Mouse (Mus musculus) embryonic facial prominence, embryonic 12.5 days (tissue): ENCODE results near the gene Actr2. TPM values are rescaled to one million over a fixed set of nuclear protein-coding genes. Genes with fewer than 3 reads are reported as not detected.

Experiments
- ATAC-seq: fragments of 200-750 bp; cut with Nextera tagmentation; 2 replicates; pipeline ENCODE4 v1.8.0; 2017; ENCODE audit not compliant: insufficient number of reproducible peaks, insufficient read depth, low FRiP score, low TSS enrichment
- H3K27ac ChIP-seq: fragments of 300-500 bp; sonication (generic); 2 replicates; pipeline ENCODE4 v1.5.1; 2016; ENCODE audit warnings: mild to moderate bottlenecking
- H3K27me3 ChIP-seq: fragments of 300-500 bp; sonication (generic); 2 replicates; pipeline ENCODE4 v1.6.1; 2016; ENCODE audit warnings: mild to moderate bottlenecking, moderate library complexity
- H3K36me3 ChIP-seq: fragments of 300-500 bp; sonication (generic); 2 replicates; pipeline ENCODE4 v1.6.1; 2016; ENCODE audit warnings: mild to moderate bottlenecking
- H3K4me1 ChIP-seq: fragments of 300-500 bp; sonication (generic); 2 replicates; pipeline ENCODE4 v1.6.1; 2016
- H3K4me2 ChIP-seq: fragments of 300-500 bp; sonication (generic); replicated peaks from 2 replicates; pipeline ENCODE4 v1.6.1; 2016; ENCODE audit warnings: mild to moderate bottlenecking, moderate library complexity
- H3K4me3 ChIP-seq: fragments of 300-500 bp; sonication (generic); 2 replicates; pipeline ENCODE4 v1.5.1; 2016; ENCODE audit warnings: mild to moderate bottlenecking
- H3K9ac ChIP-seq: fragments of 300-500 bp; sonication (generic); 2 replicates; pipeline ENCODE4 v1.6.1; 2016; ENCODE audit warnings: mild to moderate bottlenecking, moderate library complexity
- H3K9me3 ChIP-seq: fragments of 300-500 bp; sonication (generic); 2 replicates; pipeline ENCODE4 v1.6.1; 2016; ENCODE audit warnings: mild to moderate bottlenecking, moderate library complexity
- WGBS: fragments of 180-500 bp; shearing (Covaris S2); methylation state at CpG from one replicate; pipeline ENCODE4 v1.1.7; 2016; 5-methylcytosine and 5-hydroxymethylcytosine counted together
- polyA plus RNA-seq: library from polyadenylated mRNA; unstranded; fragments of >200 nt; fragmentation: Nextera tagmentation; extraction: Ambion mirVana; gene quantifications from 2 replicates; pipeline ENCODE4 v1.2.1, GENCODE M21; 2016

Gene Actr2
- polyA plus RNA-seq, 1 experiment from 2014 or later: 117 TPM

GRCm38 (mm10) chr11:20028396-20028795, 84.3 kb downstream of the Actr2 start:
- H3K27me3 ChIP-seq: no peaks in the 10 kb centered on the region
- H3K27ac ChIP-seq: no peak overlapping the region
- H3K4me3 ChIP-seq: no peak overlapping the region
- WGBS: 87% methylated on average over 6 of the region's 6 CpGs
- no peak overlapping the region for H3K4me2 ChIP-seq
- no peak overlapping the region for H3K9ac ChIP-seq
- H3K9me3 ChIP-seq: peaks cover 2% of the 10 kb centered on the region; the same call in 1 of the 2 replicates
- no peaks in the 10 kb centered on the region; the same call in 1 of the 2 replicates for H3K4me1 ChIP-seq
- peaks cover 9% of the 10 kb centered on the region; the same call in 1 of the 2 replicates for H3K36me3 ChIP-seq
- no peak for ATAC-seq

- H3K4me2 ChIP-seq: no peak overlapping the region
- no peaks in the 10 kb centered on the region; the same call in 1 of the 2 replicates for H3K4me1 ChIP-seq
- H3K4me3 ChIP-seq: no peak overlapping the region
- no peaks in the 10 kb centered on the region for H3K27me3 ChIP-seq
- H3K36me3 ChIP-seq: peaks cover 16% of the 10 kb centered on the region; the same call in 1 of the 2 replicates
- H3K9me3 ChIP-seq: peaks cover 2% of the 10 kb centered on the region; the same call in 1 of the 2 replicates
- no peak overlapping the region for H3K9ac ChIP-seq
- no peak for ATAC-seq
- no peak overlapping the region for H3K27ac ChIP-seq
- 82% methylated on average over 9 of the region's 9 CpGs for WGBS
These were observed 85.0 kb downstream of the Actr2 start for GRCm38 (mm10) chr11:20027719-20028118.

- no peak for ATAC-seq
- no peaks in the 10 kb centered on the region; the same call in 1 of the 2 replicates for H3K4me1 ChIP-seq
- H3K36me3 ChIP-seq: peaks cover 31% of the 10 kb centered on the region
- H3K27ac ChIP-seq: no peak overlapping the region
- no peak overlapping the region for H3K4me2 ChIP-seq
- peaks cover 7% of the 10 kb centered on the region for H3K9me3 ChIP-seq
- H3K27me3 ChIP-seq: no peaks in the 10 kb centered on the region
- WGBS: 41% methylated on average over 11 of the region's 11 CpGs
- no peak overlapping the region for H3K4me3 ChIP-seq
- H3K9ac ChIP-seq: no peak overlapping the region
These were observed 86.8 kb downstream of the Actr2 start for GRCm38 (mm10) chr11:20025899-20026298.

GRCm38 (mm10) chr11:20022911-20023482, 89.7 kb downstream of the Actr2 start:
- peaks cover 60% of the 10 kb centered on the region for H3K36me3 ChIP-seq

GRCm38 (mm10) chr11:20022462-20022861, 90.3 kb downstream of the Actr2 start:
- H3K36me3 ChIP-seq: peaks cover 65% of the 10 kb centered on the region
- no peak overlapping the region for H3K4me2 ChIP-seq
- no peak overlapping the region for H3K4me3 ChIP-seq
- no peak overlapping the region for H3K27ac ChIP-seq
- H3K9me3 ChIP-seq: peaks cover 37% of the 10 kb centered on the region
- no peaks in the 10 kb centered on the region; the same call in 1 of the 2 replicates for H3K4me1 ChIP-seq
- H3K9ac ChIP-seq: no peak overlapping the region
- H3K27me3 ChIP-seq: no peaks in the 10 kb centered on the region
- 85% methylated on average over 2 of the region's 2 CpGs for WGBS
- no peak for ATAC-seq

More at GRCm38 (mm10) chr11:20022911-20023482, 89.7 kb downstream of the Actr2 start:
- Histone ChIP-seq H3K9me3 (peaks cover 33% of the 10 kb centered on the region), H3K4me1 (no peaks in the 10 kb centered on the region; the same call in 1 of the 2 replicates), H3K4me3 (no peak overlapping the region), H3K27ac (no peak overlapping the region), H3K9ac (no peak overlapping the region), H3K27me3 (no peaks in the 10 kb centered on the region), H3K4me2 (no peak overlapping the region)
- ATAC-seq: no peak
- WGBS: 89% methylated on average over 14 of the region's 14 CpGs

GRCm38 (mm10) chr11:20020720-20021119, 92.0 kb downstream of the Actr2 start:
- H3K27me3 ChIP-seq: no peaks in the 10 kb centered on the region
- no peak for ATAC-seq
- H3K9me3 ChIP-seq: peaks cover 42% of the 10 kb centered on the region
- H3K27ac ChIP-seq: no peak overlapping the region
- H3K4me2 ChIP-seq: no peak overlapping the region
- H3K36me3 ChIP-seq: peaks cover 71% of the 10 kb centered on the region
- H3K4me1 ChIP-seq: no peaks in the 10 kb centered on the region; the same call in 1 of the 2 replicates
- H3K9ac ChIP-seq: no peak overlapping the region
- 97% methylated on average over 35 of the region's 35 CpGs for WGBS
- no peak overlapping the region for H3K4me3 ChIP-seq

- ATAC-seq: no peak
- Histone ChIP-seq H3K9ac (no peak overlapping the region), H3K4me3 (no peak overlapping the region), H3K27me3 (no peaks in the 10 kb centered on the region), H3K27ac (no peak overlapping the region), H3K4me1 (no peaks in the 10 kb centered on the region), H3K4me2 (no peak overlapping the region), H3K9me3 (peaks cover 42% of the 10 kb centered on the region), H3K36me3 (peaks cover 84% of the 10 kb centered on the region)
- WGBS: 100% methylated on average over 2 of the region's 2 CpGs
These were observed 93.8 kb downstream of the Actr2 start for GRCm38 (mm10) chr11:20018905-20019304.

- Histone ChIP-seq H3K4me2 (no peak overlapping the region), H3K27me3 (no peaks in the 10 kb centered on the region), H3K9me3 (peaks cover 42% of the 10 kb centered on the region), H3K4me1 (no peaks in the 10 kb centered on the region), H3K4me3 (no peak overlapping the region), H3K27ac (no peak overlapping the region), H3K9ac (no peak overlapping the region), H3K36me3 (peaks cover 82% of the 10 kb centered on the region)
- WGBS: 95% methylated on average over 13 of the region's 13 CpGs
- ATAC-seq: no peak
These were observed 94.8 kb downstream of the Actr2 start for GRCm38 (mm10) chr11:20017937-20018336.

GRCm38 (mm10) chr11:20013366-20013765, 99.3 kb downstream of the Actr2 start:
- ATAC-seq: no peak
- Histone ChIP-seq H3K4me3 (no peak overlapping the region), H3K9me3 (peaks cover 13% of the 10 kb centered on the region; the same call in 1 of the 2 replicates), H3K4me1 (no peaks in the 10 kb centered on the region), H3K27me3 (no peaks in the 10 kb centered on the region), H3K27ac (no peak overlapping the region), H3K4me2 (no peak overlapping the region), H3K9ac (no peak overlapping the region), H3K36me3 (peaks cover 80% of the 10 kb centered on the region)
- 93% methylated on average over 3 of the region's 3 CpGs for WGBS

Other genes with a start within 250 kb of the Actr2 start
- gene Spred2, start 188.5 kb downstream of the Actr2 start, polyA plus RNA-seq: 7.9 and 10.0 TPM in 2 replicates
- 229 and 239 TPM in 2 replicates for gene Rab1a, start 88.5 kb upstream of the Actr2 start, polyA plus RNA-seq
- gene Cep68, start 136.5 kb upstream of the Actr2 start, polyA plus RNA-seq: 40.2 and 41.3 TPM in 2 replicates
- 17.8 and 18.0 TPM in 2 replicates for gene Slc1a4, start 219.8 kb upstream of the Actr2 start, polyA plus RNA-seq